Mouse (Mus musculus) heart, postnatal 0 days (tissue): ENCODE data around the gene Zmiz1. TPM values are rescaled to one million over a fixed set of nuclear protein-coding genes. Genes with fewer than 3 reads are reported as not detected.

Experiments used
- ATAC-seq: fragments of 200-750 bp; cut with Nextera tagmentation; 2 replicates; pipeline ENCODE4 v1.8.0; 2017; ENCODE audit warnings: low read depth, moderate number of reproducible peaks, moderate library complexity; ENCODE audit not compliant: insufficient read depth
- DNase-seq: peaks from one replicate; pipeline ENCODE4 v3.0.0-alpha.2; 2016; ENCODE audit warnings: low spot score
- H3K27ac ChIP-seq: fragments of 300-500 bp; sonication (generic); 2 replicates; pipeline ENCODE4 v1.5.1; 2014; ENCODE audit warnings: low read depth, mild to moderate bottlenecking
- H3K27me3 ChIP-seq: fragments of 300-500 bp; sonication (generic); 2 replicates; pipeline ENCODE4 v1.6.1; 2014; ENCODE audit warnings: low read length, mixed read lengths; ENCODE audit not compliant: control insufficient read depth, insufficient read depth
- H3K36me3 ChIP-seq: fragments of 300-500 bp; sonication (generic); replicated peaks from 2 replicates; pipeline ENCODE4 v1.6.1; 2014; ENCODE audit warnings: low read length, mixed read lengths; ENCODE audit not compliant: control insufficient read depth, insufficient read depth
- H3K4me1 ChIP-seq: fragments of 300-500 bp; sonication (generic); 2 replicates; pipeline ENCODE4 v1.6.1; 2014; ENCODE audit warnings: antibody characterized with exemption; ENCODE audit not compliant: control insufficient read depth, insufficient read depth
- H3K4me2 ChIP-seq: fragments of 300-500 bp; sonication (generic); 2 replicates; pipeline ENCODE4 v1.6.1; 2014; ENCODE audit warnings: low read depth, mild to moderate bottlenecking, low read length, moderate library complexity
- H3K4me3 ChIP-seq: fragments of 300-500 bp; sonication (generic); 2 replicates; pipeline ENCODE4 v1.5.1; 2014; ENCODE audit warnings: low read depth, low read length
- H3K9ac ChIP-seq: fragments of 300-500 bp; sonication (generic); replicated peaks from 2 replicates; pipeline ENCODE4 v1.6.1; 2014; ENCODE audit warnings: low read depth, low read length, mixed read lengths
- H3K9me3 ChIP-seq: fragments of 300-500 bp; sonication (generic); replicated peaks from 2 replicates; pipeline ENCODE4 v1.6.1; 2016; ENCODE audit warnings: low read length; ENCODE audit not compliant: control insufficient read depth
- CTCF ChIP-seq: IDR thresholded peaks from 2 replicates; pipeline ENCODE4 v1.5.1; 2016; ENCODE audit warnings: antibody characterized with exemption, control low read depth, low read depth
- EP300 ChIP-seq: IDR thresholded peaks from 2 replicates; pipeline ENCODE4 v1.6.1; 2016; ENCODE audit warnings: antibody characterized with exemption, low read depth
- whole genome bisulfite sequencing: fragments of 180-500 bp; shearing (Covaris S2); extraction: QIAGEN DNeasy Blood & Tissue Kit; methylation state at CpG from one replicate; pipeline ENCODE4 v1.1.7; 2014; 5-methylcytosine and 5-hydroxymethylcytosine counted together
- polyA plus RNA-seq: library from polyadenylated mRNA; unstranded; fragments of >200 nt; fragmentation: Nextera tagmentation; extraction: Ambion mirVana; gene quantifications from 2 replicates; pipeline ENCODE4 v1.2.1, GENCODE M21; 2015
- total RNA-seq: library from RNA; depleted of rRNA; stranded (reverse); fragments of >200 nt; gene quantifications from 2 replicates; pipeline ENCODE4 v1.2.3, GENCODE M21; 2014; ENCODE audit warnings: low replicate concordance

Gene Zmiz1
- total and polyA plus RNA-seq, 2 experiments from 2014 or later = 13.8 to 41.0 TPM

- ATAC-seq = no peak
- H3K9me3 ChIP-seq = no peaks in the 10 kb centered on the region
- H3K4me2 ChIP-seq = no peak overlapping the region
- H3K4me3 ChIP-seq = no peak overlapping the region
- WGBS = 81% methylated on average over 3 of the region's 3 CpGs
- DNase-seq = no peak
- H3K27me3 ChIP-seq = no peaks in the 10 kb centered on the region
- H3K36me3 ChIP-seq = peaks cover 71% of the 10 kb centered on the region
- no peak overlapping the region for H3K9ac ChIP-seq
- H3K27ac ChIP-seq = peak overlapping the region; percentile 23
- H3K4me1 ChIP-seq = peaks cover 11% of the 10 kb centered on the region
- no peak for TF ChIP-seq CTCF
- no peak for TF ChIP-seq EP300
Measured at GRCm38 (mm10) chr14:25576642-25577041, 117.7 kb downstream of the Zmiz1 start.

- Histone ChIP-seq H3K4me1 (peaks cover 11% of the 10 kb centered on the region), H3K27ac (peak overlapping the region; percentile 23; the same call in 1 of the 2 replicates), H3K9ac (no peak overlapping the region), H3K4me3 (no peak overlapping the region), H3K27me3 (no peaks in the 10 kb centered on the region), H3K9me3 (no peaks in the 10 kb centered on the region), H3K36me3 (peaks cover 72% of the 10 kb centered on the region), H3K4me2 (no peak overlapping the region)
- DNase-seq = no peak
- WGBS = 37% methylated on average over 3 of the region's 3 CpGs
- TF ChIP-seq EP300 = 0 out of 2 replicates have a peak, but pooled peaks have one; percentile 41
- no peak for TF ChIP-seq CTCF
- peak; percentile 40; the same call in 1 of the 2 replicates for ATAC-seq
Measured at GRCm38 (mm10) chr14:25577431-25577830, 118.4 kb downstream of the Zmiz1 start.

- WGBS = 66% methylated on average over 7 of the region's 7 CpGs
- peaks cover 11% of the 10 kb centered on the region for H3K4me1 ChIP-seq
- peaks cover 80% of the 10 kb centered on the region for H3K36me3 ChIP-seq
- TF ChIP-seq CTCF = no peak
- TF ChIP-seq EP300 = no peak
- H3K4me2 ChIP-seq = no peak overlapping the region
- no peak overlapping the region for H3K9ac ChIP-seq
- H3K27me3 ChIP-seq = no peaks in the 10 kb centered on the region
- no peak for ATAC-seq
- H3K27ac ChIP-seq = peak overlapping the region; percentile 14; the same call in 1 of the 2 replicates
- no peak overlapping the region for H3K4me3 ChIP-seq
- H3K9me3 ChIP-seq = no peaks in the 10 kb centered on the region
- no peak for DNase-seq
Measured at GRCm38 (mm10) chr14:25579597-25579996, 120.6 kb downstream of the Zmiz1 start.

DNA sequence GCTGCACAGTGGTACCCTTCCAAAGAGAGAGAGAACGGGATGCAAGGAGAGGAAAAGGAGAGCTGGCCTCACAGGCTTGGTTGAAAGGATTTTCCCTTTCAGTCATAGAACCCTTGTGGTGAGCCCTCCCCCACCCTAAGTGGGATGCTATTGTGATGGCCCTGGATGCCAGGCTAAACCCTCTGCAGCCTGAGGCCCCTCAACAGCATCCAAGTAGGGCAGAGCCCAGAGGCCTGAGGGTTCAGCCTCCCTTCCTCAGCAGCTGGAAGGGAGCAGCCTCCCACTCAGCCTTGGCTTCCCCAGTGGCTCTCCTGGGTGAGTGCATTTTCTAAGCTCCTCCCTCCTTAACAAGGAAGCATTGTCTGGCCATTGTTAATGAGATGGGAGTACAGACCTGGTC is 121.4 kb downstream of the Zmiz1 start:
- WGBS = 50% methylated on average over 1 of the region's 1 CpGs
- Histone ChIP-seq H3K9ac (no peak overlapping the region), H3K27me3 (no peaks in the 10 kb centered on the region), H3K9me3 (no peaks in the 10 kb centered on the region), H3K4me2 (no peak overlapping the region), H3K4me3 (no peak overlapping the region), H3K4me1 (peaks cover 18% of the 10 kb centered on the region), H3K36me3 (peaks cover 76% of the 10 kb centered on the region), H3K27ac (no peak overlapping the region)
- TF ChIP-seq CTCF = no peak
- ATAC-seq (no peak), DNase-seq (no peak)

DNA sequence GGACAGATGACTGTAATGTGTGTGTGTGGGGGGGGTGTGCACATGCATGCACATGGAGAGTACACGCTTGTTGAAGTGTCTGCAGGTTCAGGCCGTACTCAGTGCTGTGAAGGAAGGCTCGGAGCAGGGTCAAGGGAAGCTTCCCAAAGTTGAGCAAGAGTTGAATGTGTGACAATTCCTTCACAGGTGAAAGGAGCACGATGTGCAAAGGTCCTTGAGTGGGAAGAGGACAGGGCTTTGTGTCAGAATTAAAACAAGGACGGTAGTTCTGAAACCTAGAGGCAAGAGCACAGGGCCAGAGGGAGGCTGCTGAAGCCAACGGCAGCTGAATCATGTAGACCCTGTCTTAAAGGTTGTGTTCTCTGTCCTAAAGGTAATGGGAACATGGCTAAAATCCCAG is 123.6 kb downstream of the Zmiz1 start:
- peaks cover 35% of the 10 kb centered on the region for H3K4me1 ChIP-seq
- H3K27me3 ChIP-seq = no peaks in the 10 kb centered on the region
- no peak overlapping the region for H3K27ac ChIP-seq
- no peak overlapping the region for H3K4me3 ChIP-seq
- DNase-seq = no peak
- TF ChIP-seq EP300 (no peak), CTCF (no peak)
- peaks cover 54% of the 10 kb centered on the region for H3K36me3 ChIP-seq
- no peak overlapping the region for H3K4me2 ChIP-seq
- ATAC-seq = no peak
- H3K9me3 ChIP-seq = no peaks in the 10 kb centered on the region
- WGBS = 92% methylated on average over 6 of the region's 6 CpGs
- no peak overlapping the region for H3K9ac ChIP-seq

GRCm38 (mm10) chr14:25583899-25584298 is 124.9 kb downstream of the Zmiz1 start:
- Histone ChIP-seq H3K27ac (no peak overlapping the region), H3K9me3 (no peaks in the 10 kb centered on the region), H3K4me3 (no peak overlapping the region), H3K27me3 (no peaks in the 10 kb centered on the region), H3K36me3 (peaks cover 43% of the 10 kb centered on the region), H3K9ac (no peak overlapping the region), H3K4me2 (no peak overlapping the region), H3K4me1 (peaks cover 41% of the 10 kb centered on the region)
- ATAC-seq (no peak), DNase-seq (no peak)
- WGBS = 67% methylated on average over 10 of the region's 10 CpGs
- TF ChIP-seq CTCF (no peak), EP300 (no peak)
